8 mouse cellular contexts compared by ENCODE assay signal in genomic region chr13:95892611-95893145, GRCm38 (mm10). TPM values are rescaled to one million over a fixed set of nuclear protein-coding genes. Genes with fewer than 3 reads are reported as not detected.
DNase-seq lines count a peak whose midpoint lies in the region; ATAC-seq and TF ChIP-seq lines count a peak whose summit lies in the region.

No protein-coding gene starts in this region.

- H3K4me2 ChIP-seq in heart, embryonic 13.5 days, result peak overlapping the region; percentile 100
- peak overlapping the region; percentile 96 for H3K4me2 ChIP-seq in limb, embryonic 12.5 days
- H3K4me2 ChIP-seq in midbrain, embryonic 14.5 days (ENCODE audit: low read length), result peak overlapping the region; percentile 95

- TF ChIP-seq POLR2A in testis, adult 2 months (IDR thresholded peaks at IDR 0.05; ENCODE audit: control insufficient read depth, low read depth, low read length), result no peak

- 20% methylated on average over 12 of the region's 12 CpGs for WGBS in heart, embryonic 13.5 days
- WGBS in limb, embryonic 12.5 days, result 21% methylated on average over 12 of the region's 12 CpGs
- 8% methylated on average over 12 of the region's 12 CpGs for WGBS in midbrain, embryonic 14.5 days

- H3K36me3 ChIP-seq in testis, adult 2 months (ENCODE audit: control insufficient read depth, insufficient read depth, low read length), result no peaks in the 10 kb centered on the region
- no peaks in the 10 kb centered on the region for H3K36me3 ChIP-seq in heart, embryonic 13.5 days
- H3K36me3 ChIP-seq in limb, embryonic 12.5 days, result no peaks in the 10 kb centered on the region
- no peaks in the 10 kb centered on the region for H3K36me3 ChIP-seq in midbrain, embryonic 14.5 days (ENCODE audit: control insufficient read depth, insufficient read depth, low read length)

- H3K9ac ChIP-seq in heart, embryonic 13.5 days, result peak overlapping the region; percentile 83
- H3K9ac ChIP-seq in limb, embryonic 12.5 days (replicated peaks), result peak overlapping the region; percentile 86
- no peak overlapping the region for H3K9ac ChIP-seq in midbrain, embryonic 14.5 days (replicated peaks; ENCODE audit: low read length)

- peak overlapping the region; percentile 71; the same call in 1 of the 2 replicates for H3K4me3 ChIP-seq in testis, adult 2 months (ENCODE audit: control insufficient read depth, low read depth, low read length)
- peak overlapping the region; percentile 65 for H3K4me3 ChIP-seq in heart, embryonic 13.5 days
- H3K4me3 ChIP-seq in limb, embryonic 12.5 days (replicated peaks), result peak overlapping the region; percentile 83
- peak overlapping the region; percentile 65 for H3K4me3 ChIP-seq in midbrain, embryonic 14.5 days (replicated peaks; ENCODE audit: low read depth, low read length)

- H3K9me3 ChIP-seq in heart, embryonic 13.5 days, result no peaks in the 10 kb centered on the region
- no peaks in the 10 kb centered on the region for H3K9me3 ChIP-seq in limb, embryonic 12.5 days
- no peaks in the 10 kb centered on the region for H3K9me3 ChIP-seq in midbrain, embryonic 14.5 days (ENCODE audit: control insufficient read depth, low read length)

- no peaks in the 10 kb centered on the region; the same call in 1 of the 2 replicates for H3K27me3 ChIP-seq in testis, adult 2 months (ENCODE audit: control insufficient read depth, insufficient read depth, low read length)
- H3K27me3 ChIP-seq in heart, embryonic 13.5 days (replicated peaks), result peaks cover 19% of the 10 kb centered on the region
- H3K27me3 ChIP-seq in limb, embryonic 12.5 days, result no peaks in the 10 kb centered on the region; the same call in 1 of the 2 replicates
- H3K27me3 ChIP-seq in midbrain, embryonic 14.5 days (ENCODE audit: control insufficient read depth, insufficient read depth, low read length), result no peaks in the 10 kb centered on the region

- H3K4me1 ChIP-seq in testis, adult 2 months (ENCODE audit: control insufficient read depth, insufficient read depth, low read length), result peaks cover 13% of the 10 kb centered on the region; the same call in 1 of the 2 replicates
- H3K4me1 ChIP-seq in heart, embryonic 13.5 days, result peaks cover 19% of the 10 kb centered on the region
- H3K4me1 ChIP-seq in limb, embryonic 12.5 days (replicated peaks), result peaks cover 20% of the 10 kb centered on the region
- peaks cover 17% of the 10 kb centered on the region for H3K4me1 ChIP-seq in midbrain, embryonic 14.5 days (ENCODE audit: control insufficient read depth, insufficient read depth, low read length)

- DNase-seq in testis, postnatal 14 days (ENCODE audit: low spot score), result no peak
- DNase-seq in midbrain, embryonic 14.5 days, result peak; percentile 42
- no peak for DNase-seq in frontal cortex, postnatal 10 days (ENCODE audit: low spot score in 2 of 2)
- no peak for DNase-seq in right cerebral cortex, postnatal 36 days (ENCODE audit: low spot score in 2 of 2)
- DNase-seq in cerebellum, adult 11 months, result no peak

- ATAC-seq in heart, embryonic 13.5 days (ENCODE audit: extremely low read depth, insufficient number of reproducible peaks, low FRiP score, low TSS enrichment), result no peak
- no peak for ATAC-seq in limb, embryonic 12.5 days (ENCODE audit: insufficient number of reproducible peaks, insufficient read depth, low FRiP score, low TSS enrichment, low read depth)
- ATAC-seq in midbrain, embryonic 14.5 days (ENCODE audit: low FRiP score, low TSS enrichment), result 0 out of 2 replicates have a peak, but pooled peaks have one; percentile 3

- no peak overlapping the region for H3K27ac ChIP-seq in testis, adult 2 months (ENCODE audit: control insufficient read depth, insufficient read depth, low read depth, low read length)
- no peak overlapping the region for H3K27ac ChIP-seq in heart, embryonic 13.5 days (replicated peaks)
- H3K27ac ChIP-seq in limb, embryonic 12.5 days, result peak overlapping the region; percentile 85
- no peak overlapping the region for H3K27ac ChIP-seq in midbrain, embryonic 14.5 days (replicated peaks; ENCODE audit: low read depth, low read length)

- TF ChIP-seq CTCF in testis, adult 2 months (IDR thresholded peaks at IDR 0.05; ENCODE audit: control insufficient read depth, insufficient read depth, insufficient replicate concordance, low read depth, low read length), result no peak

RNA-seq across cellular contexts. Expression of gene Iqgap2, which starts 1.0 kb away (rescaled TPM):
- 2.9 and 3.6 TPM in 2 replicates for polyA plus RNA-seq in testis, adult 2 months (2012; rRNA removed)
- 3.6 and 4.5 TPM in 2 replicates for polyA plus RNA-seq in heart, embryonic 13.5 days (2015; fragmentation: Nextera tagmentation; extraction: Ambion mirVana)
- 12.1 and 12.9 TPM in 2 replicates for polyA plus RNA-seq in limb, embryonic 12.5 days (2016; fragmentation: Nextera tagmentation; extraction: Ambion mirVana)
- 2.6 and 4.8 TPM in 2 replicates for polyA plus RNA-seq in midbrain, embryonic 14.5 days (2014; fragmentation: Nextera tagmentation; extraction: Ambion mirVana)
